Mouse (Mus musculus) heart, postnatal 0 days (tissue): ENCODE data around the gene Snrpc.

Experiments
- CTCF ChIP-seq: IDR thresholded peaks from 2 replicates; pipeline ENCODE4 v1.5.1; 2016; ENCODE audit warnings: antibody characterized with exemption, control low read depth, low read depth
- EP300 ChIP-seq: IDR thresholded peaks from 2 replicates; pipeline ENCODE4 v1.6.1; 2016; ENCODE audit warnings: antibody characterized with exemption, low read depth

DNA sequence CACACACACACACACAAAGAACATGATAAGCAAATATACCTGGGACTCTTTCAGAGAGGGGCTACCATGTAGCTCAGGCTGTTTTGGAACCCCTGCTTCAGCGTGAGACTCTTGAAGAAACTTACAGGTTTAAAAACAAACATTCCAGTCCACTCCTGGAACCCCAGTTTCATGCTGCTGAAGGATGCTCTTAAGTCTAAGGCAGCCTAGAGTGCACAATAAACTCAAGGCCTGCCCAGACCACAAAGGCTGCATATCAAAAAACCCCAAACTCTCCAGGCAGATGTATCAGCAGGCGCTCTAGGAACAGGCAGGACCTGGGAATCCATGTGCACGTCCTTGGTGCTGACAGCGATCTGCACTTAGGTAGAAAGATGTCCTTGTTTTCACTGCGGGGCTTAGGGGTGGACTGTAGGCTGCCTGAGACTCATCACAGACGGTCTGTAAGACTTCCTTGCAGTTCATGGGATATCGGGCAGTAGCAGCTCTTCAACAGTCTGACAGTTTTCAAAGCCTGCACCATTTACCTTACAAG, 33.7 kb upstream of the Snrpc start:
- TF ChIP-seq CTCF (no peak), EP300 (no peak)
